In the genomic region with DNA sequence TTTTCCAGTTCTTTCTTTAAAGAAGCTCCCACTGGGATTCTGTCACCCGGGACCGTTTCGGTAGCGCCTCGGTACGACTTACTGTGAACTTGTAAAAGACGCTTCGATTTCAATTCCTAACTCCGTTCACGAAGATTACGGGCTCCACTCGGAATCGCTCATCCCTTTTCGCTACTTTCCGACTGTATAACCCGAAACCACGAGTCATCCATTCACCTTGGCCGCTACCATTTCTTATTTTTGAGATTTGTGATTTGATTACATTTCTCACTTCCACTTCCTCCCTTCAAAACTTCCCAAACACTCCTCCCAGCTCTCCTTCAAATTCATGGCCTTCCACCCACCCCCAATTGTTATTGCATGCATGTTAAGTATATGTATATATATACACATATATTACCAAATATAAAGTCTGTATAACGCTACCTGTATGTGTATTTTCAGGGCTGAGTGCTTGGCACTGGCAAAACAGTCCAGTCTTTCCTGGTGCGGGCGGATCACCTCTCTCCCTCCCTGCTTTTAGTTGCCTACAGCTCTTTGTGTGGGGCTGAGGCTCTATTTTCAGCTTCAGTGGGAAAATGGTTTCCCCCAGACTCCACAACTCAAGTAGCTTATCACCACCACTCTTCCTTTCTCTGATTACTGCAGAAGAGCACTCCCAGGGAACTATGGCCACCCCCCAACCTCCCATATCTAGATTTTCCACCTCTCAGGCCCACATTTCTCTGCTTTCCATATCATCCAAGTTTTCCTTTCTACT, we compare ENCODE assay signal across 9 mouse cellular contexts. TPM values are rescaled to one million over a fixed set of nuclear protein-coding genes. Genes with fewer than 3 reads are reported as not detected.
A peak's percentile ranks its signal among the peaks of the same experiment; 100 is the strongest.
DNase-seq lines count a peak whose midpoint lies in the region; ATAC-seq and TF ChIP-seq lines count a peak whose summit lies in the region.
"Had no signal": no experiment of that assay in that cellular context is flagged by ENCODE, and none has a peak within 500 bp of the region (broad histone marks: within the 10 kb centered on the region; RNA-seq: fewer than 3 reads in every experiment).

No protein-coding gene starts in this region.

- no peak for DNase-seq in lung, adult 2 months
- no peak for DNase-seq in lung, postnatal 4 days
- no peak for DNase-seq in layer of hippocampus, postnatal 36 days
- DNase-seq in adrenal gland, postnatal 14 days, result no peak
- no peak for DNase-seq in adrenal gland, postnatal 36 days

- TF ChIP-seq CTCF in lung, adult 2 months (IDR thresholded peaks at IDR 0.05; ENCODE audit: insufficient read depth, low read length), result no peak
- no peak for TF ChIP-seq CTCF in small intestine, adult 2 months (IDR thresholded peaks at IDR 0.05; ENCODE audit: extremely low read depth, insufficient read length, insufficient replicate concordance, low read depth, low read length)

- TF ChIP-seq POLR2A in lung, adult 2 months (IDR thresholded peaks at IDR 0.05; ENCODE audit: borderline replicate concordance, extremely low read depth, low read depth, low read length), result no peak
- TF ChIP-seq POLR2A in small intestine, adult 2 months (IDR thresholded peaks at IDR 0.05; ENCODE audit: low read depth, low read length), result no peak

- no peaks in the 10 kb centered on the region for H3K9me3 ChIP-seq in limb, embryonic 12.5 days

- peaks cover 33% of the 10 kb centered on the region for H3K36me3 ChIP-seq in limb, embryonic 12.5 days
- H3K36me3 ChIP-seq in small intestine, adult 2 months (ENCODE audit: control insufficient read depth, insufficient read depth, low read length), result peaks cover 34% of the 10 kb centered on the region

- H3K4me1 ChIP-seq in lung, adult 2 months (ENCODE audit: control insufficient read depth, insufficient read depth, low read length), result peaks cover 4% of the 10 kb centered on the region; the same call in 1 of the 2 replicates
- H3K4me1 ChIP-seq in limb, embryonic 12.5 days (replicated peaks), result 0 out of 2 replicates have a peak, but pooled peaks cover 3% of the 10 kb centered on the region
- H3K4me1 ChIP-seq in small intestine, adult 2 months (ENCODE audit: control insufficient read depth, insufficient read depth, insufficient read length, low read length), result no peaks in the 10 kb centered on the region

- WGBS in lung, adult 2 months, result 10% methylated on average over 21 of the region's 21 CpGs
- WGBS in limb, embryonic 12.5 days, result 6% methylated on average over 21 of the region's 21 CpGs
- WGBS in small intestine, adult 2 months, result 13% methylated on average over 21 of the region's 21 CpGs

- ATAC-seq in erythroblast, adult 5-6 weeks (replicated peaks; ENCODE audit: low FRiP score, poor library complexity, severe bottlenecking), result peak; percentile 18; the same call in 1 of the 2 replicates
- no peak for ATAC-seq in limb, embryonic 12.5 days (ENCODE audit: insufficient number of reproducible peaks, insufficient read depth, low FRiP score, low TSS enrichment, low read depth)

- peaks cover 13% of the 10 kb centered on the region for H3K27me3 ChIP-seq in limb, embryonic 12.5 days
- H3K27me3 ChIP-seq in small intestine, adult 2 months (ENCODE audit: control insufficient read depth, insufficient read depth, low read length), result no peaks in the 10 kb centered on the region

- peak overlapping the region; percentile 57 for H3K4me2 ChIP-seq in limb, embryonic 12.5 days

- peak overlapping the region; percentile 57 for H3K9ac ChIP-seq in limb, embryonic 12.5 days (replicated peaks)

- H3K4me3 ChIP-seq in lung, adult 2 months (replicated peaks; ENCODE audit: extremely low read depth, low read depth, low read length), result peak overlapping the region; percentile 44
- H3K4me3 ChIP-seq in limb, embryonic 12.5 days (replicated peaks), result peak overlapping the region; percentile 50
- H3K4me3 ChIP-seq in small intestine, adult 2 months (ENCODE audit: low read depth, low read length), result peak overlapping the region; percentile 59

- peak overlapping the region; percentile 4; the same call in 1 of the 2 replicates for H3K27ac ChIP-seq in limb, embryonic 12.5 days
- H3K27ac ChIP-seq in small intestine, adult 2 months (ENCODE audit: insufficient read depth, low read depth, low read length), result no peak overlapping the region

RNA-seq across cellular contexts. Expression of gene Hes7, which starts 9.0 kb away (rescaled TPM):
- polyA plus RNA-seq in lung, adult 2 months (2012; rRNA removed), result 0.25 and 0.95 TPM in 2 replicates
- total RNA-seq in erythroblast, adult 5-6 weeks (2015; ENCODE audit: low replicate concordance), result not detected in 2 replicates
- total RNA-seq in erythroblast, adult 5-6 weeks (2017; ENCODE audit: low replicate concordance), result not detected in 2 replicates
- 0.56 and 0.74 TPM in 2 replicates for polyA plus RNA-seq in limb, embryonic 12.5 days (2016; fragmentation: Nextera tagmentation; extraction: Ambion mirVana)
- 1.1 and 1.7 TPM in 2 replicates for polyA plus RNA-seq in small intestine, adult 2 months (2012; rRNA removed)
- total RNA-seq in layer of hippocampus, postnatal 36 days (2021), result 1 to 10 TPM in 1 of 2 experiments, under 1 TPM in 1; 0.68 to 1.1 TPM
- 0.37 TPM in 1 of 2 replicates, not detected in the other for total RNA-seq in adrenal gland, postnatal 14 days (2021)
- under 1 TPM; 0.17 to 0.26 TPM for total RNA-seq in adrenal gland, postnatal 36 days (2021)
- total RNA-seq: liver, adult 2 months had no signal

RNA-seq across cellular contexts. Expression of gene 9130213A22Rik, which starts 11.2 kb away (rescaled TPM):
- 1.1 and 1.2 TPM in 2 replicates for polyA plus RNA-seq in lung, adult 2 months (2012; rRNA removed)
- not detected in 2 replicates for total RNA-seq in erythroblast, adult 5-6 weeks (2015; ENCODE audit: low replicate concordance)
- total RNA-seq in erythroblast, adult 5-6 weeks (2017; ENCODE audit: low replicate concordance), result not detected in 2 replicates
- polyA plus RNA-seq in limb, embryonic 12.5 days (2016; fragmentation: Nextera tagmentation; extraction: Ambion mirVana), result 0.22 and 0.76 TPM in 2 replicates
- 0.29 and 0.38 TPM in 2 replicates for polyA plus RNA-seq in small intestine, adult 2 months (2012; rRNA removed)
- 1 to 10 TPM in 1 of 2 experiments, under 1 TPM in 1; 0.96 to 1.2 TPM for total RNA-seq in layer of hippocampus, postnatal 36 days (2021)
- total RNA-seq in adrenal gland, postnatal 14 days (2021), result 0.38 and 0.41 TPM in 2 replicates
- under 1 TPM; 0.50 to 0.76 TPM for total RNA-seq in adrenal gland, postnatal 36 days (2021)
- total RNA-seq: liver, adult 2 months had no signal

RNA-seq across cellular contexts. Expression of gene Aloxe3, which starts 14.5 kb away (rescaled TPM):
- 2.6 and 23.9 TPM in 2 replicates for polyA plus RNA-seq in lung, adult 2 months (2012; rRNA removed)
- not detected in 2 replicates for total RNA-seq in erythroblast, adult 5-6 weeks (2015; ENCODE audit: low replicate concordance)
- total RNA-seq in erythroblast, adult 5-6 weeks (2017; ENCODE audit: low replicate concordance), result 0.51 TPM in 1 of 2 replicates, not detected in the other
- 0.58 and 0.77 TPM in 2 replicates for polyA plus RNA-seq in limb, embryonic 12.5 days (2016; fragmentation: Nextera tagmentation; extraction: Ambion mirVana)
- 0.13 and 1.2 TPM in 2 replicates for polyA plus RNA-seq in small intestine, adult 2 months (2012; rRNA removed)
- 1 to 10 TPM; 6.6 to 6.9 TPM for total RNA-seq in layer of hippocampus, postnatal 36 days (2021)
- 1.2 and 1.6 TPM in 2 replicates for total RNA-seq in adrenal gland, postnatal 14 days (2021)
- 1 to 10 TPM in 1 of 2 experiments, under 1 TPM in 1; 0.63 to 1.1 TPM for total RNA-seq in adrenal gland, postnatal 36 days (2021)
- total RNA-seq: liver, adult 2 months had no signal

RNA-seq across cellular contexts. Expression of gene Per1, which starts 16.2 kb away (rescaled TPM):
- 36.8 and 78.5 TPM in 2 replicates for polyA plus RNA-seq in lung, adult 2 months (2012; rRNA removed)
- 2.3 and 3.1 TPM in 2 replicates for total RNA-seq in erythroblast, adult 5-6 weeks (2015; ENCODE audit: low replicate concordance)
- 1.7 and 1.9 TPM in 2 replicates for total RNA-seq in erythroblast, adult 5-6 weeks (2017; ENCODE audit: low replicate concordance)
- polyA plus RNA-seq in limb, embryonic 12.5 days (2016; fragmentation: Nextera tagmentation; extraction: Ambion mirVana), result 7.2 and 10.4 TPM in 2 replicates
- polyA plus RNA-seq in small intestine, adult 2 months (2012; rRNA removed), result 5.4 and 13.9 TPM in 2 replicates
- total RNA-seq in layer of hippocampus, postnatal 36 days (2021), result 10 to 100 TPM; 78.2 to 92.8 TPM
- total RNA-seq in adrenal gland, postnatal 14 days (2021), result 116 and 118 TPM in 2 replicates
- 100 to 1,000 TPM; 112 to 153 TPM for total RNA-seq in adrenal gland, postnatal 36 days (2021)

RNA-seq across cellular contexts. Expression of gene Vamp2, which starts 22.9 kb away (rescaled TPM):
- 120 and 129 TPM in 2 replicates for polyA plus RNA-seq in lung, adult 2 months (2012; rRNA removed)
- total RNA-seq in erythroblast, adult 5-6 weeks (2015; ENCODE audit: low replicate concordance), result 50.3 and 58.7 TPM in 2 replicates
- 12.4 and 17.8 TPM in 2 replicates for total RNA-seq in erythroblast, adult 5-6 weeks (2017; ENCODE audit: low replicate concordance)
- 68.0 and 79.5 TPM in 2 replicates for polyA plus RNA-seq in limb, embryonic 12.5 days (2016; fragmentation: Nextera tagmentation; extraction: Ambion mirVana)
- polyA plus RNA-seq in small intestine, adult 2 months (2012; rRNA removed), result 33.5 and 84.4 TPM in 2 replicates
- 100 to 1,000 TPM; 962 to 984 TPM for total RNA-seq in layer of hippocampus, postnatal 36 days (2021)
- 111 and 139 TPM in 2 replicates for total RNA-seq in adrenal gland, postnatal 14 days (2021)
- total RNA-seq in adrenal gland, postnatal 36 days (2021), result 100 to 1,000 TPM; 116 to 130 TPM
